Mouse (Mus musculus) midbrain, embryonic 16.5 days (tissue): ENCODE results near the gene Fam71f2. TPM values are rescaled to one million over a fixed set of nuclear protein-coding genes. Genes with fewer than 3 reads are reported as not detected.

Experiments used
- ATAC-seq: fragments of 200-750 bp; cut with Nextera tagmentation; 2 replicates; pipeline ENCODE4 v1.8.0; 2017; ENCODE audit warnings: moderate TSS enrichment
- H3K27ac ChIP-seq: fragments of 300-500 bp; sonication (generic); 2 replicates; pipeline ENCODE4 v1.5.1; 2014; ENCODE audit warnings: mild to moderate bottlenecking, low read length, mixed read lengths
- H3K27me3 ChIP-seq: fragments of 300-500 bp; sonication (generic); 2 replicates; pipeline ENCODE4 v1.6.1; 2014; ENCODE audit warnings: low read depth, low read length, mixed read lengths; ENCODE audit not compliant: control insufficient read depth, insufficient read depth
- H3K36me3 ChIP-seq: fragments of 300-500 bp; sonication (generic); 2 replicates; pipeline ENCODE4 v1.6.1; 2014; ENCODE audit warnings: mild to moderate bottlenecking, low read length, moderate library complexity, mixed read lengths; ENCODE audit not compliant: control insufficient read depth, insufficient read depth
- H3K4me1 ChIP-seq: fragments of 300-500 bp; sonication (generic); 2 replicates; pipeline ENCODE4 v1.6.1; 2014; ENCODE audit warnings: mild to moderate bottlenecking, low read length, mixed read lengths; ENCODE audit not compliant: control insufficient read depth, insufficient read depth
- H3K4me2 ChIP-seq: fragments of 300-500 bp; sonication (generic); 2 replicates; pipeline ENCODE4 v1.6.1; 2014; ENCODE audit warnings: mild to moderate bottlenecking, low read length, mixed read lengths
- H3K4me3 ChIP-seq: fragments of 300-500 bp; sonication (generic); 2 replicates; pipeline ENCODE4 v1.5.1; 2014; ENCODE audit warnings: low read depth, mild to moderate bottlenecking, low read length, moderate library complexity, mixed read lengths
- H3K9ac ChIP-seq: fragments of 300-500 bp; sonication (generic); 2 replicates; pipeline ENCODE4 v1.6.1; 2014; ENCODE audit warnings: low read depth, low read length, mixed read lengths
- H3K9me3 ChIP-seq: fragments of 300-500 bp; sonication (generic); replicated peaks from 2 replicates; pipeline ENCODE4 v1.6.1; 2014; ENCODE audit warnings: mild to moderate bottlenecking, low read length, mixed read lengths; ENCODE audit not compliant: control insufficient read depth, poor library complexity, severe bottlenecking
- WGBS: fragments of 180-500 bp; shearing (Covaris S2); extraction: QIAGEN DNeasy Blood & Tissue Kit; methylation state at CpG from one replicate; pipeline ENCODE4 v1.1.7; 2014; 5-methylcytosine and 5-hydroxymethylcytosine counted together
- polyA plus RNA-seq: library from polyadenylated mRNA; unstranded; fragments of >200 nt; fragmentation: Nextera tagmentation; extraction: Ambion mirVana; gene quantifications from 2 replicates; pipeline ENCODE4 v1.2.1, GENCODE M21; 2015

The Fam71f2 gene
- polyA plus RNA-seq, 1 experiment from 2014 or later, result 0.80 TPM

- 84% methylated on average over 14 of the region's 14 CpGs for WGBS
- ATAC-seq, result no peak
- no peaks in the 10 kb centered on the region for H3K9me3 ChIP-seq
- no peak overlapping the region for H3K27ac ChIP-seq
- no peaks in the 10 kb centered on the region for H3K36me3 ChIP-seq
- no peak overlapping the region for H3K4me3 ChIP-seq
- no peak overlapping the region for H3K4me2 ChIP-seq
- H3K4me1 ChIP-seq, result no peaks in the 10 kb centered on the region
- no peak overlapping the region for H3K9ac ChIP-seq
- no peaks in the 10 kb centered on the region for H3K27me3 ChIP-seq
Observed at GRCm38 (mm10) chr6:29245272-29246120, 33.9 kb upstream of the Fam71f2 start.

DNA sequence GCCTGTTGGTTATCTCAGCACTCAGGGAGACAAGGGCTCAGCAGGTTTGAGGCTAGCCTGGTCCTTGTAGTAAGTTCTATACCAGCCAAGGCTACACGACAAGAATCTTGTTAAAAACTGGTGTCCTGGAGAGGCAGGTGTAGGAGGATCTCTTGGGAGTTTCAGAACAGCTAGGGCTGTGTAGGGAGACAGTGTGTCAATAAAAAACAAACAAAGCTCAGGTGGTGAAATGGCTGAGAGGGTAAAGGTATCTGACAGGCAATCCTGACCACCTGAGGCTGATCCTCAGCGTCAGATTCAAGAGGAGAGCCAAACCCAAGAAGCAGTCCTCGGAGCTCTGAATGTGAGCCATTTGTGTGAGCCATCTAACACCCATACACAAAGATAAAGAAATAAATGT is 33.2 kb upstream of the Fam71f2 start:
- no peak overlapping the region for H3K4me3 ChIP-seq
- no peak overlapping the region for H3K4me2 ChIP-seq
- 78% methylated on average over 3 of the region's 3 CpGs for WGBS
- H3K27ac ChIP-seq, result no peak overlapping the region
- H3K9me3 ChIP-seq, result no peaks in the 10 kb centered on the region
- H3K9ac ChIP-seq, result no peak overlapping the region
- no peaks in the 10 kb centered on the region for H3K36me3 ChIP-seq
- ATAC-seq, result no peak
- H3K27me3 ChIP-seq, result no peaks in the 10 kb centered on the region
- no peaks in the 10 kb centered on the region for H3K4me1 ChIP-seq

- Histone ChIP-seq H3K4me1 (no peaks in the 10 kb centered on the region), H3K27me3 (no peaks in the 10 kb centered on the region), H3K27ac (no peak overlapping the region), H3K9ac (no peak overlapping the region), H3K4me2 (no peak overlapping the region), H3K36me3 (no peaks in the 10 kb centered on the region), H3K4me3 (no peak overlapping the region), H3K9me3 (no peaks in the 10 kb centered on the region)
- ATAC-seq, result no peak
- 62% methylated on average over 5 of the region's 5 CpGs for WGBS
Observed at GRCm38 (mm10) chr6:29246585-29246984, 32.8 kb upstream of the Fam71f2 start.

DNA sequence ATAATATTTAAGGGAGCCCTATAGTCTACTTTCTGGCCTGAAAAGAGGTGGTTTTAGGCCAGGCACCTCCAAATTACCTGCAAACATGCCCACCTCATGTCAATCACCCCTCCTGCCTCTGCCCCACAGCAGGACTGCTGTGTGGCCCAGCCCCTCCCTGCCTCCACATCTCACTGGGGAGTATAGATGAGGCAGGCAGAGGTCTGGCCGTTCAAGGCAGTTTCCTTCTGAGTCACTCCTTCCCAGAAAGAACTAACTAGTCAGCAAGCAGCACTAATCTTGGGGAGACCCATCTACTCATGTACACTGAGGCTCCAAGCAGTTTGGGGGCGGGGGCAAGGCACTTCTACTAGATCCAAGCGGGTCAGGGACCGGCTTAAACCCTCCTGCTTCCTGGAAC is 32.3 kb upstream of the Fam71f2 start:
- no peaks in the 10 kb centered on the region for H3K36me3 ChIP-seq
- no peak overlapping the region for H3K9ac ChIP-seq
- no peak overlapping the region for H3K4me3 ChIP-seq
- no peaks in the 10 kb centered on the region for H3K27me3 ChIP-seq
- H3K27ac ChIP-seq, result no peak overlapping the region
- no peaks in the 10 kb centered on the region for H3K4me1 ChIP-seq
- no peak for ATAC-seq
- 51% methylated on average over 4 of the region's 4 CpGs for WGBS
- no peaks in the 10 kb centered on the region for H3K9me3 ChIP-seq
- no peak overlapping the region for H3K4me2 ChIP-seq

DNA sequence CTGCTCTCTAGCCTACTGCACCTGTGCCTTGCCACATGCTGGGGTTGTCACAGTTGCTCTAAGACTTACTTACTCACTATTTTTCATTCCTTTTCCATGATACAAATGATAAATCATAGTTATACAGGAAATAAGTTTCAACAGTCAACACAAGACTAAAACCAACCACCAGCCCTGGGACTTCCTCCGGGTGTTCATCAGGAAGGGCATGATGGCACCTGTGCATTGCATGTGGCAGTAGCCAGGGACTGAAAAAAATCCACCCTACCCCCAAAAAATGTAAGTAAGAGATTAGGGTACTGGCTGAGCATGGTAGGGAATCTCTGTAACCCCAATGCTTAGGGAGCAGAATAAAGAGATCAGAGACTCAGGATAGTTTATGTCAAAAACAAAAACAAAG is 20.0 kb upstream of the Fam71f2 start:
- 92% methylated on average over 1 of the region's 1 CpGs for WGBS
- no peaks in the 10 kb centered on the region for H3K27me3 ChIP-seq
- no peak overlapping the region for H3K4me3 ChIP-seq
- H3K4me2 ChIP-seq, result no peak overlapping the region
- no peaks in the 10 kb centered on the region for H3K9me3 ChIP-seq
- H3K36me3 ChIP-seq, result no peaks in the 10 kb centered on the region
- no peak overlapping the region for H3K9ac ChIP-seq
- H3K4me1 ChIP-seq, result no peaks in the 10 kb centered on the region
- ATAC-seq, result no peak
- H3K27ac ChIP-seq, result no peak overlapping the region

GRCm38 (mm10) chr6:29261831-29262230 is 17.6 kb upstream of the Fam71f2 start:
- Histone ChIP-seq H3K4me3 (no peak overlapping the region), H3K9me3 (no peaks in the 10 kb centered on the region), H3K27ac (no peak overlapping the region), H3K27me3 (no peaks in the 10 kb centered on the region), H3K9ac (no peak overlapping the region), H3K4me1 (no peaks in the 10 kb centered on the region), H3K4me2 (no peak overlapping the region), H3K36me3 (no peaks in the 10 kb centered on the region)
- no peak for ATAC-seq
- 82% methylated on average over 5 of the region's 5 CpGs for WGBS

- ATAC-seq, result peak; percentile 82
- no peak overlapping the region for H3K4me3 ChIP-seq
- H3K27ac ChIP-seq, result no peak overlapping the region
- H3K36me3 ChIP-seq, result no peaks in the 10 kb centered on the region
- H3K27me3 ChIP-seq, result no peaks in the 10 kb centered on the region
- no peaks in the 10 kb centered on the region for H3K9me3 ChIP-seq
- no peaks in the 10 kb centered on the region for H3K4me1 ChIP-seq
- H3K4me2 ChIP-seq, result no peak overlapping the region
- WGBS, result 32% methylated on average over 6 of the region's 6 CpGs
- no peak overlapping the region for H3K9ac ChIP-seq
Observed at GRCm38 (mm10) chr6:29263650-29264455, 15.5 kb upstream of the Fam71f2 start.

DNA sequence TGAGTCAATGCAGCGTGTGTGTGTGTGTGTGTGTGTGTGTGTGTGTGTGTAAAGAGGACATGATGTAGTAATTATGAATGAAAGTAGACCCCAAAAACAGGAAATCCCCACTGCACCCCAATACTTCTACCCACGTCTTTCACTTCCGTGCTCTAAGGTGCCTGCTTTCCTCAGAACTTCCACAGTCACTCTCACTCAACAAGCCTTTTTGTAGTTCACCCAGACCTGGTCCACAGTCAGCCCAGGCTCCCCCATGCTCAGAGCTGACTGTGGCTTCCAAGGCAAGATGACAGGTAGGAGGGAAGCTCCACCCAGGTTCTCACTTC is 15.0 kb upstream of the Fam71f2 start:
- Histone ChIP-seq H3K9ac (no peak overlapping the region), H3K4me2 (no peak overlapping the region), H3K9me3 (no peaks in the 10 kb centered on the region), H3K27ac (no peak overlapping the region), H3K4me1 (no peaks in the 10 kb centered on the region), H3K27me3 (no peaks in the 10 kb centered on the region), H3K36me3 (no peaks in the 10 kb centered on the region), H3K4me3 (no peak overlapping the region)
- WGBS, result 83% methylated on average over 3 of the region's 3 CpGs
- ATAC-seq, result no peak

DNA sequence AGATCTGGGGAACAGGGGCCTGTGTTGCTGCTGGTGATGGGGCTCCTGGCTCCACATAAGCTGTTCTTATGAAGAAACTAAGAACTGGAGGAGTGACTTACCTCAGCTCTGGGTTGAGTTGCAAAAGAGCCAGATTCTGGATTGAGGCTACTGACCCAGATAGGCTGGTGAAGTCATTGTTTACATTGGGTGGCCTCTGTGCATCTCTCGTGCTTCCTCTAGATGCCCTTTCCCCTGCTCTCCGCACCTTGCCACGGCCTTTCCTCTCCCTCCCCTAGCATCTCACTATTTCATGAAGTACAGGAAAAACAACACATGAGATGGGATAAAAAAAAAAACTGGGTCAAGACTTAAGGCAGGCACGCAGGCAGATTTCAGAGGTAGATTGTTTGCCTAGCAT is 12.5 kb upstream of the Fam71f2 start:
- Histone ChIP-seq H3K36me3 (no peaks in the 10 kb centered on the region), H3K4me1 (no peaks in the 10 kb centered on the region), H3K27me3 (no peaks in the 10 kb centered on the region), H3K9ac (no peak overlapping the region), H3K4me3 (no peak overlapping the region), H3K27ac (no peak overlapping the region), H3K9me3 (no peaks in the 10 kb centered on the region), H3K4me2 (no peak overlapping the region)
- 76% methylated on average over 4 of the region's 4 CpGs for WGBS
- no peak for ATAC-seq
